Mouse (Mus musculus) cerebellum, adult 9-10 months (tissue): ENCODE data around the gene Farp1.
A peak's percentile ranks its signal among the peaks of the same experiment; 100 is the strongest.
"Not testable (repeated sequence)": the region's sequence is repeated elsewhere in the genome, so short reads cannot be mapped to it uniquely, and the experiment has no call there.

ENCODE experiments used
- DNase-seq: peaks from one replicate; pipeline ENCODE4 v3.0.0; 2022

Gene Farp1

GRCm38 (mm10) chr14:121189840-121190239 is 154.8 kb downstream of the Farp1 start:
- not testable (repeated sequence) for DNase-seq

- DNase-seq: no peak
Measured at GRCm38 (mm10) chr14:121190386-121190785, 155.4 kb downstream of the Farp1 start.

- DNase-seq: no peak
Measured at GRCm38 (mm10) chr14:121191739-121192138, 156.7 kb downstream of the Farp1 start.

- no peak for DNase-seq
Measured at GRCm38 (mm10) chr14:121192394-121192793, 157.4 kb downstream of the Farp1 start.

GRCm38 (mm10) chr14:121193981-121194380 is 159.0 kb downstream of the Farp1 start:
- DNase-seq: no peak

GRCm38 (mm10) chr14:121198915-121199572 is 164.0 kb downstream of the Farp1 start:
- DNase-seq: no peak

GRCm38 (mm10) chr14:121199789-121200188 is 164.8 kb downstream of the Farp1 start:
- DNase-seq: no peak

- DNase-seq: no peak
Measured at GRCm38 (mm10) chr14:121200353-121200752, 165.4 kb downstream of the Farp1 start.

GRCm38 (mm10) chr14:121201178-121201577 is 166.2 kb downstream of the Farp1 start:
- DNase-seq: no peak

- no peak for DNase-seq
Measured at GRCm38 (mm10) chr14:121205459-121205858, 170.5 kb downstream of the Farp1 start.

- no peak for DNase-seq
Measured at GRCm38 (mm10) chr14:121207441-121208158, 172.6 kb downstream of the Farp1 start.

GRCm38 (mm10) chr14:121208159-121208515 is 173.1 kb downstream of the Farp1 start:
- peak; percentile 55 for DNase-seq

GRCm38 (mm10) chr14:121210318-121210717 is 175.3 kb downstream of the Farp1 start:
- no peak for DNase-seq

- no peak for DNase-seq
Measured at GRCm38 (mm10) chr14:121213650-121214049, 178.7 kb downstream of the Farp1 start.

GRCm38 (mm10) chr14:121214636-121215257 is 179.7 kb downstream of the Farp1 start:
- DNase-seq: no peak

- DNase-seq: no peak
Measured at GRCm38 (mm10) chr14:121215817-121216216, 180.8 kb downstream of the Farp1 start.

- DNase-seq: no peak
Measured at GRCm38 (mm10) chr14:121216672-121217071, 181.7 kb downstream of the Farp1 start.

- DNase-seq: peak; percentile 35
Measured at GRCm38 (mm10) chr14:121218620-121219019, 183.6 kb downstream of the Farp1 start.

- no peak for DNase-seq
Measured at GRCm38 (mm10) chr14:121219226-121220039, 184.4 kb downstream of the Farp1 start.

GRCm38 (mm10) chr14:121220040-121220322 is 185.0 kb downstream of the Farp1 start:
- DNase-seq: no peak

GRCm38 (mm10) chr14:121220723-121221122 is 185.7 kb downstream of the Farp1 start:
- peak; percentile 81 for DNase-seq

- DNase-seq: no peak
Measured at GRCm38 (mm10) chr14:121225804-121226203, 190.8 kb downstream of the Farp1 start.

GRCm38 (mm10) chr14:121229036-121229773 is 194.2 kb downstream of the Farp1 start:
- no peak for DNase-seq
